ENCODE assay signal across 8 mouse cellular contexts in genomic region chr6:24662483-24662882, GRCm38 (mm10). TPM values are rescaled to one million over a fixed set of nuclear protein-coding genes. Genes with fewer than 3 reads are reported as not detected.
DNase-seq lines count a peak whose midpoint lies in the region; ATAC-seq lines count a peak whose summit lies in the region.

No protein-coding gene starts in this region.

- 0 out of 2 replicates have a peak, but pooled peaks cover 3% of the 10 kb centered on the region for H3K36me3 ChIP-seq in heart, embryonic 10.5 days
- H3K36me3 ChIP-seq in midbrain, embryonic 10.5 days: peaks cover 16% of the 10 kb centered on the region
- H3K36me3 ChIP-seq in midbrain, embryonic 11.5 days (ENCODE audit: control insufficient read depth, insufficient read depth, low read length): no peaks in the 10 kb centered on the region
- no peaks in the 10 kb centered on the region for H3K36me3 ChIP-seq in liver, embryonic 12.5 days

- intact Hi-C loops in heart, postnatal 25 days (cut with DNase I): loop anchor here (5.0 kb wide), 1 partner anchor 35 kb away; no protein-coding TSS in a partner anchor

- H3K27ac ChIP-seq in heart, embryonic 10.5 days: no peak overlapping the region
- no peak overlapping the region for H3K27ac ChIP-seq in midbrain, embryonic 10.5 days (replicated peaks)
- no peak overlapping the region for H3K27ac ChIP-seq in midbrain, embryonic 11.5 days (ENCODE audit: low read depth, low read length)
- peak overlapping the region; percentile 60; the same call in 1 of the 2 replicates for H3K27ac ChIP-seq in liver, embryonic 12.5 days

- no peaks in the 10 kb centered on the region for H3K27me3 ChIP-seq in heart, embryonic 10.5 days (ENCODE audit: insufficient read depth, poor library complexity, severe bottlenecking)
- no peaks in the 10 kb centered on the region for H3K27me3 ChIP-seq in midbrain, embryonic 10.5 days (ENCODE audit: low read depth, poor library complexity, severe bottlenecking)
- no peaks in the 10 kb centered on the region for H3K27me3 ChIP-seq in midbrain, embryonic 11.5 days (ENCODE audit: control insufficient read depth, insufficient read depth, low read length)
- no peaks in the 10 kb centered on the region for H3K27me3 ChIP-seq in liver, embryonic 12.5 days (replicated peaks)

- no peak for DNase-seq in heart, embryonic 10.5 days (ENCODE audit: low spot score)
- DNase-seq in heart, postnatal 25 days (ENCODE audit: low spot score): no peak
- no peak for DNase-seq in midbrain, embryonic 10.5 days (ENCODE audit: low spot score)
- no peak for DNase-seq in midbrain, embryonic 11.5 days (ENCODE audit: low spot score, missing footprints)
- no peak for DNase-seq in adrenal gland, adult (ENCODE audit: inconsistent age in 2 of 2, low spot score in 1 of 2)
- DNase-seq in thymus, postnatal 10 days (ENCODE audit: low spot score in 2 of 2): no peak
- no peak for DNase-seq in cerebellum, adult 11 months

- H3K9ac ChIP-seq in midbrain, embryonic 11.5 days (ENCODE audit: low read length): no peak overlapping the region
- no peak overlapping the region for H3K9ac ChIP-seq in liver, embryonic 12.5 days

- ATAC-seq in midbrain, embryonic 11.5 days (ENCODE audit: low FRiP score): no peak
- no peak for ATAC-seq in liver, embryonic 12.5 days

- peak overlapping the region; percentile 94; the same call in 1 of the 2 replicates for H3K4me3 ChIP-seq in heart, embryonic 10.5 days
- peak overlapping the region; percentile 95 for H3K4me3 ChIP-seq in midbrain, embryonic 10.5 days
- no peak overlapping the region for H3K4me3 ChIP-seq in midbrain, embryonic 11.5 days (ENCODE audit: low read depth, low read length)
- peak overlapping the region; percentile 31 for H3K4me3 ChIP-seq in liver, embryonic 12.5 days

- 61% methylated on average over 4 of the region's 4 CpGs for WGBS in heart, embryonic 10.5 days
- 92% methylated on average over 4 of the region's 4 CpGs for WGBS in midbrain, embryonic 10.5 days
- 85% methylated on average over 4 of the region's 4 CpGs for WGBS in midbrain, embryonic 11.5 days
- 43% methylated on average over 4 of the region's 4 CpGs for WGBS in liver, embryonic 12.5 days (ENCODE audit: insufficient replicate concordance)

- no peaks in the 10 kb centered on the region for H3K9me3 ChIP-seq in heart, embryonic 10.5 days
- H3K9me3 ChIP-seq in midbrain, embryonic 10.5 days (replicated peaks): no peaks in the 10 kb centered on the region
- no peaks in the 10 kb centered on the region for H3K9me3 ChIP-seq in midbrain, embryonic 11.5 days (ENCODE audit: control insufficient read depth, low read length)
- H3K9me3 ChIP-seq in liver, embryonic 12.5 days (replicated peaks): no peaks in the 10 kb centered on the region

- H3K4me2 ChIP-seq in midbrain, embryonic 11.5 days: no peak overlapping the region; the same call in 1 of the 2 replicates
- peak overlapping the region; percentile 88 for H3K4me2 ChIP-seq in liver, embryonic 12.5 days

- peaks cover 16% of the 10 kb centered on the region for H3K4me1 ChIP-seq in heart, embryonic 10.5 days
- peaks cover 19% of the 10 kb centered on the region for H3K4me1 ChIP-seq in midbrain, embryonic 10.5 days
- peaks cover 7% of the 10 kb centered on the region for H3K4me1 ChIP-seq in midbrain, embryonic 11.5 days (ENCODE audit: control insufficient read depth, insufficient read depth, low read length)
- H3K4me1 ChIP-seq in liver, embryonic 12.5 days: peaks cover 42% of the 10 kb centered on the region

RNA-seq across cellular contexts. Expression of gene Wasl, which starts 2.3 kb away (rescaled TPM):
- polyA plus RNA-seq in heart, embryonic 10.5 days (2016; fragmentation: Nextera tagmentation; extraction: Ambion mirVana): 56.5 and 61.6 TPM in 2 replicates
- total RNA-seq in heart, postnatal 25 days (2021): 10 to 100 TPM; 25.5 to 35.8 TPM
- 60.9 and 62.0 TPM in 2 replicates for polyA plus RNA-seq in midbrain, embryonic 10.5 days (2016; fragmentation: Nextera tagmentation; extraction: Ambion mirVana)
- polyA plus RNA-seq in midbrain, embryonic 11.5 days (2014; fragmentation: Nextera tagmentation; extraction: Ambion mirVana): 47.0 and 50.7 TPM in 2 replicates
- 27.9 and 30.9 TPM in 2 replicates for polyA plus RNA-seq in liver, embryonic 12.5 days (2016; fragmentation: Nextera tagmentation; extraction: Ambion mirVana)
